Mouse (Mus musculus) adrenal gland, adult 2 months (tissue): Measurements from ENCODE around the gene Rspo3. TPM values are rescaled to one million over a fixed set of nuclear protein-coding genes. Genes with fewer than 3 reads are reported as not detected.

Experiments used
- DNase-seq: peaks from one replicate; pipeline ENCODE4 v3.0.0; 2021
- polyA plus RNA-seq: library from polyadenylated mRNA; depleted of rRNA; stranded (reverse); fragments of >200 nt; gene quantifications from 2 replicates; pipeline ENCODE4 v1.2.3, GENCODE M21; 2012; rRNA removed
- total RNA-seq, 2 experiments: library from RNA; stranded (reverse); gene quantifications; 2 replicates each; pipeline ENCODE4 v1.2.3; 2021

Gene Rspo3
- total and polyA plus RNA-seq, 3 experiments: 13.5 to 22.7 (median 16.6) TPM

DNA sequence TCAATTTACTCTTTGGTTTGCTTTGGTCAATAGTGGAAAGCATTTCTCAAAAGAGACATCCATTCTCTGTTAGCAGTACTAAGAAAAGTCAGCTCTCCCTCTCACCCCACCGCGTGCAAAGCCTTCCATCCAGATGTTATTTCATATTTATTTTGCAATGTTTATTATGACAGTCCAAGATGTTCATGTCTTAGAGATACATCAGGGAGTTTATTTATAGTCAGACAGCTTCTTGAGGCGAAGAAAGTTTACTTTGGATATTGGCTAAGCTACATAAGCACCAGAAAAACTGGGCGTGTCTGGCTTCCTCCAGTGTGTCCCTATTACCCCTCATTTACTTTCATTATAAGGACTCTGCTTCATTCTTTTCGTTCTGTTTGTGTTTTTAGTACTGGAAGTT, 94.4 kb downstream of the Rspo3 start:
- no peak for DNase-seq

DNA sequence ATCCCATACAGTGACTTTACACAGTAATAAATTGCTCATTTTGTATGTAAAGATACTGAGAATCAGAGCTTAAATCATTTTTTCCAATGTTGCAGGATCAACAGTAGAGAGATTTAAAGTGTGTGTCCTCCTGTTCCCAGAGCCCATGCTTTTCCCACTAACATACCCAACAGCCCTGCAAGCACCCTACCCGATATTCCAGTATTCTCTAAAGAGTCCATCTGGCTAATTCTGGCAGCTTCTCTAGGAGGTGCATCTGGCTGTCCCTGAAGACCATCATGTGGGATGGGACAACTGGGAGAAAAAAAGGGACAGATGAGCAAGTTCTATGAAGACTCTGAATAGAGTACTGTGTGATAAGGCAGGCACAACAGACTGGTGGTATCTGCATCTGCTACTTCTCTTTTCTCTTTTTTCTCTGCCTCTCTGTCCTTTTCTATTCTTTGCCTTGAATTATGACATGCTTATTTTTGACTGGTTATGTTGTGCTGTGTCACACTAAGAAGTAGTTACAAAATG, 102.7 kb downstream of the Rspo3 start:
- no peak for DNase-seq

DNA sequence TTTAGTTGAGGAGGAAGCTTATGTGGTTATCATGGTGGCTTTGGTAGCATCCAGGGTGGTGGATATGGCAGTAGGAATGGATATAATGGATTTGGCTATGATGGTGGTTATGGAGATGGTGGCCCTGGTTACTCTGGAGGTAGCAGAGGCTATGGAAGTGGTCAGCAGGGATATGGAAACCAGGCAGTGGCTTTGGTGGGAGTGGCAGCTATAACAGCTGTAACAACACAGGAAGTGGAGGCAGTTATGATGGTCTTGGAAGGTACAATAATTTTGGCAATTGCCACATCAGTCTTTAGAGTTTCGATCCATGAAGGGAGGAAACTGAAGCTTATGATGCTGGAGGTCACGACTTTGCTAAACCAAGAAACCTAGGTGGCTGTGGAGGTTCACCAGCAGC, 109.0 kb downstream of the Rspo3 start:
- DNase-seq: no peak

DNA sequence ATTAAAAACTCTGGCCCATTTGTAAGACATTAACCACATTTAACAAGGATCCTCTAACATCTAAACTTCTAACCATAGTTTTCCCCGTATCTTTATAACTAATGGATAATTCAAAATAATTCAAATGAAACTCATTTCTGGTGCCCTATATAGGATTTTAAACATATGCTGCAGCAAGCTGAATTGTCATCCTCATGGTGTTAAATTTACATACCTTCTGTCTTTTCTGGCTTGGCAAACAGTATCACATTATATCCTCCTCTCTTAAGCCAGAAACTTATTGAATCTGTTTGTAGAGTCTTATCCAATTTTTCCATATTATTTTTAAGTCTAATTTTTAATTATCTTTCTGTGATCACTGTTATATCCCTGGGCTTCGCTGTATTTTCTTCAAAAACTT, 111.1 kb downstream of the Rspo3 start:
- no peak for DNase-seq

DNA sequence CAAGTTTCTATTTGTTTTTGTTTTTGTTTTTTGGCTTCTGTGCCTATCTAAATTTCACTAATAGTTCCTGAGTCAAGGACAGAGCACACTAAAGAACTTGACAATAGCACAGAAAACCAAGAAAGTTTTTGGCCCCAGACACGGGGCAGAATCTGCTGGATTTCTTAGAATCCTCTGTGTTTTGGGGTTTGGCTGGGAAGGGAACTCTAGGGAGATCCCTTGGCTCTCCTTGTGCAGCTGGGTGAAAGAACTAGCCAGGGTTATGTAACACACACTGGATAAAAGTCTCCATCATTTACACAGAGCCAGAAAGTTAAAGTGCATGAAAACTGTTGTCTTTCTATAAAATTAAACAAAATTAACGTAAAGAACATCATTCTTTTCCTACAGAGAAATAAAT, 121.3 kb downstream of the Rspo3 start:
- DNase-seq: peak; percentile 13

DNA sequence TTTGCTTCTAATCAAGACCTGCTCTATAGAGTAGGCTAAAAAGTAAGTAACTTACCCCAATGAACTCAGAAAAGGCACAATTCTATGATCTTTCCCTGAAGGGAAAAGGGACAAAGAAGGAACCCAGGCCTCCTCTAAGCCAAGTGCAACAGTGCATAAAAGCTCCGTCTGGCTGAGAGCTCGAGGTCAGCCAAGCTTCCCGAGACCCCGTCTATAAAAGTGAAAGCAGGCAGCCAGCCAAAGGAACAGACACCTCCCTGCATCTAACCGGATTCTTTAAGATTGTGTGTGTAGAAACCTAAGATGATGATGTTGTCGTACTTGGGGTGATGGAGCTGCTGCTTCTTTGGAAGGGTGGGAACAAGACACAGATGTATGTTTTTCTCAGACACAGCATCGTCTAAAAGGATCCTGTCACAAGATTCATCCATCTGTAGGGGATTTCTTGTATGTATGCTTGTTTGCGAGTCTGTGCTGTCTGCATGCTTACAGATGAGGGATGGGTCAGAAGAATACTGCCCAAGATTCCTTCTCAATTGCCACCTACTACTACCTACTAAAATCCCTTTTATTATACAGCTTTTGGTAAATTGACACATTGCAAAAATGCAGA, 132.9 kb downstream of the Rspo3 start:
- DNase-seq: no peak

Other genes with a start within 250 kb of the Rspo3 start
- gene Echdc1, start 222.7 kb downstream of the Rspo3 start, total RNA-seq: 100 to 1,000 TPM; 140 to 182 TPM
- gene Echdc1, start 222.7 kb downstream of the Rspo3 start, polyA plus RNA-seq: 1.8 and 3.2 TPM in 2 replicates
- gene Rnf146, start 173.4 kb downstream of the Rspo3 start, total RNA-seq: 10 to 100 TPM; 39.5 to 55.1 TPM
- gene Rnf146, start 173.4 kb downstream of the Rspo3 start, polyA plus RNA-seq: 6.7 and 9.6 TPM in 2 replicates